Mouse (Mus musculus) B cell, adult 2 months (primary cell): ENCODE results near the gene BC030870.

Source experiments
- DNase-seq, 2 experiments: peaks; one replicate each; pipeline ENCODE4 v3.0.0; 2022

Gene BC030870

GRCm38 (mm10) chr8:65070996-65071395, 58.4 kb downstream of the BC030870 start:
- no peak for DNase-seq

- no peak for DNase-seq
These were observed 60.9 kb downstream of the BC030870 start for GRCm38 (mm10) chr8:65068473-65068819.

- DNase-seq, result no peak
These were observed 61.5 kb downstream of the BC030870 start for GRCm38 (mm10) chr8:65067694-65068472.

GRCm38 (mm10) chr8:65067031-65067430, 62.3 kb downstream of the BC030870 start:
- no peak for DNase-seq

GRCm38 (mm10) chr8:65065622-65066021, 63.7 kb downstream of the BC030870 start:
- no peak for DNase-seq

- DNase-seq, result no peak
These were observed 65.3 kb downstream of the BC030870 start for GRCm38 (mm10) chr8:65064071-65064470.

GRCm38 (mm10) chr8:65062195-65062594, 67.2 kb downstream of the BC030870 start:
- no peak for DNase-seq

- no peak for DNase-seq
These were observed 72.6 kb downstream of the BC030870 start for GRCm38 (mm10) chr8:65056722-65057121.

- no peak for DNase-seq
These were observed 75.4 kb downstream of the BC030870 start for GRCm38 (mm10) chr8:65053968-65054367.

- no peak for DNase-seq
These were observed 75.8 kb downstream of the BC030870 start for GRCm38 (mm10) chr8:65053554-65053953.

- DNase-seq, result no peak
These were observed 81.6 kb downstream of the BC030870 start for GRCm38 (mm10) chr8:65047801-65048200.

GRCm38 (mm10) chr8:65047193-65047592, 82.2 kb downstream of the BC030870 start:
- no peak for DNase-seq

GRCm38 (mm10) chr8:65046565-65046964, 82.8 kb downstream of the BC030870 start:
- DNase-seq, result no peak

- DNase-seq, result no peak
These were observed 92.2 kb downstream of the BC030870 start, which contains the start of gene Apela for GRCm38 (mm10) chr8:65037117-65037533. Apela (minus strand) TSS chr8:65037336.
